Mouse (Mus musculus): ENCODE data around the gene Cfap65. TPM values are rescaled to one million over a fixed set of nuclear protein-coding genes. Genes with fewer than 3 reads are reported as not detected.

The Cfap65 gene
- polyA plus RNA-seq, 1 experiment = 1.6 TPM

GRCm38 (mm10) chr1:74964494-74965215 is 29.3 kb upstream of the Cfap65 start:
- 18% methylated on average over 16 of the region's 16 CpGs for WGBS
- TF ChIP-seq CTCF (conservative IDR thresholded peaks at IDR 0.05; ENCODE audit: insufficient read depth, insufficient read length, low read depth, low read length) (peak; percentile 93), POLR2A (IDR thresholded peaks at IDR 0.05; ENCODE audit: low read depth, low read length) (no peak)
- peak; percentile 88 for DNase-seq
- Histone ChIP-seq H3K27ac (ENCODE audit: insufficient read depth, low read depth, low read length) (no peak overlapping the region), H3K36me3 (ENCODE audit: control insufficient read depth, insufficient read depth, low read length) (no peaks in the 10 kb centered on the region), H3K4me3 (ENCODE audit: insufficient read depth, low read depth, low read length) (no peak overlapping the region), H3K4me1 (ENCODE audit: control insufficient read depth, insufficient read depth, low read length) (peaks cover 23% of the 10 kb centered on the region), H3K27me3 (replicated peaks; ENCODE audit: control insufficient read depth, insufficient read depth, low read length) (no peaks in the 10 kb centered on the region)

GRCm38 (mm10) chr1:74962853-74963227 is 27.4 kb upstream of the Cfap65 start:
- peak; percentile 76 for DNase-seq
- H3K27me3 ChIP-seq (replicated peaks; ENCODE audit: control insufficient read depth, insufficient read depth, low read length) = no peaks in the 10 kb centered on the region
- no peak overlapping the region for H3K4me3 ChIP-seq (ENCODE audit: insufficient read depth, low read depth, low read length)
- no peak for TF ChIP-seq CTCF (conservative IDR thresholded peaks at IDR 0.05; ENCODE audit: insufficient read depth, insufficient read length, low read depth, low read length)
- no peak for TF ChIP-seq POLR2A (IDR thresholded peaks at IDR 0.05; ENCODE audit: low read depth, low read length)
- WGBS = 50% methylated on average over 5 of the region's 5 CpGs
- no peak overlapping the region for H3K27ac ChIP-seq (ENCODE audit: insufficient read depth, low read depth, low read length)
- H3K36me3 ChIP-seq (ENCODE audit: control insufficient read depth, insufficient read depth, low read length) = no peaks in the 10 kb centered on the region
- peaks cover 18% of the 10 kb centered on the region for H3K4me1 ChIP-seq (ENCODE audit: control insufficient read depth, insufficient read depth, low read length)

- WGBS = 66% methylated on average over 5 of the region's 5 CpGs
- Histone ChIP-seq H3K36me3 (ENCODE audit: control insufficient read depth, insufficient read depth, low read length) (no peaks in the 10 kb centered on the region), H3K27me3 (replicated peaks; ENCODE audit: control insufficient read depth, insufficient read depth, low read length) (no peaks in the 10 kb centered on the region), H3K4me3 (ENCODE audit: insufficient read depth, low read depth, low read length) (no peak overlapping the region), H3K27ac (ENCODE audit: insufficient read depth, low read depth, low read length) (no peak overlapping the region), H3K4me1 (ENCODE audit: control insufficient read depth, insufficient read depth, low read length) (peaks cover 15% of the 10 kb centered on the region)
- DNase-seq = peak; percentile 39
- TF ChIP-seq CTCF (conservative IDR thresholded peaks at IDR 0.05; ENCODE audit: insufficient read depth, insufficient read length, low read depth, low read length) (no peak), POLR2A (IDR thresholded peaks at IDR 0.05; ENCODE audit: low read depth, low read length) (no peak)
Measured at GRCm38 (mm10) chr1:74962126-74962852, 26.9 kb upstream of the Cfap65 start.

- Histone ChIP-seq H3K27me3 (replicated peaks; ENCODE audit: control insufficient read depth, insufficient read depth, low read length) (no peaks in the 10 kb centered on the region), H3K4me3 (ENCODE audit: insufficient read depth, low read depth, low read length) (no peak overlapping the region), H3K4me1 (ENCODE audit: control insufficient read depth, insufficient read depth, low read length) (peaks cover 15% of the 10 kb centered on the region), H3K36me3 (ENCODE audit: control insufficient read depth, insufficient read depth, low read length) (no peaks in the 10 kb centered on the region), H3K27ac (ENCODE audit: insufficient read depth, low read depth, low read length) (no peak overlapping the region)
- WGBS = 64% methylated on average over 7 of the region's 7 CpGs
- TF ChIP-seq CTCF (conservative IDR thresholded peaks at IDR 0.05; ENCODE audit: insufficient read depth, insufficient read length, low read depth, low read length) (no peak), POLR2A (IDR thresholded peaks at IDR 0.05; ENCODE audit: low read depth, low read length) (no peak)
- no peak for DNase-seq
Measured at GRCm38 (mm10) chr1:74961722-74962121, 26.3 kb upstream of the Cfap65 start.

GRCm38 (mm10) chr1:74960059-74960458 is 24.7 kb upstream of the Cfap65 start:
- 89% methylated on average over 7 of the region's 7 CpGs for WGBS
- Histone ChIP-seq H3K36me3 (ENCODE audit: control insufficient read depth, insufficient read depth, low read length) (no peaks in the 10 kb centered on the region), H3K27ac (ENCODE audit: insufficient read depth, low read depth, low read length) (no peak overlapping the region), H3K27me3 (replicated peaks; ENCODE audit: control insufficient read depth, insufficient read depth, low read length) (no peaks in the 10 kb centered on the region), H3K4me1 (ENCODE audit: control insufficient read depth, insufficient read depth, low read length) (peaks cover 15% of the 10 kb centered on the region), H3K4me3 (ENCODE audit: insufficient read depth, low read depth, low read length) (no peak overlapping the region)
- DNase-seq = no peak
- no peak for TF ChIP-seq POLR2A (IDR thresholded peaks at IDR 0.05; ENCODE audit: low read depth, low read length)
- TF ChIP-seq CTCF (conservative IDR thresholded peaks at IDR 0.05; ENCODE audit: insufficient read depth, insufficient read length, low read depth, low read length) = no peak

- peak within 1 kb of the TSS; percentile 94 for H3K27ac ChIP-seq (ENCODE audit: insufficient read depth, low read depth, low read length)
- H3K36me3 ChIP-seq (ENCODE audit: control insufficient read depth, insufficient read depth, low read length) = no peaks in the 10 kb centered on the region
- peak within 1 kb of the TSS; percentile 59 for H3K4me3 ChIP-seq (ENCODE audit: insufficient read depth, low read depth, low read length)
- WGBS = 2% methylated on average over 54 of the region's 55 CpGs
- peaks cover 2% of the 10 kb centered on the region; the same call in 1 of the 2 replicates for H3K27me3 ChIP-seq (replicated peaks; ENCODE audit: control insufficient read depth, insufficient read depth, low read length)
- peak; percentile 79 for DNase-seq
- peaks cover 20% of the 10 kb centered on the region for H3K4me1 ChIP-seq (ENCODE audit: control insufficient read depth, insufficient read depth, low read length)
- TF ChIP-seq POLR2A (IDR thresholded peaks at IDR 0.05; ENCODE audit: low read depth, low read length) (no peak), CTCF (conservative IDR thresholded peaks at IDR 0.05; ENCODE audit: insufficient read depth, insufficient read length, low read depth, low read length) (no peak)
Measured at GRCm38 (mm10) chr1:74951556-74952210, 16.3 kb upstream of the Cfap65 start, which contains the start of gene Ihh. Gene Ihh, minus strand, starts transcription at chr1:74951672.
